Mouse (Mus musculus): ENCODE measurements at regions not wholly inside any gene's neighbourhood (a gene's known extent, or its start where the extent isn't known, plus 50 kb on each side); places are given as distances from the start of the nearest gene placed in this dataset.

DNA sequence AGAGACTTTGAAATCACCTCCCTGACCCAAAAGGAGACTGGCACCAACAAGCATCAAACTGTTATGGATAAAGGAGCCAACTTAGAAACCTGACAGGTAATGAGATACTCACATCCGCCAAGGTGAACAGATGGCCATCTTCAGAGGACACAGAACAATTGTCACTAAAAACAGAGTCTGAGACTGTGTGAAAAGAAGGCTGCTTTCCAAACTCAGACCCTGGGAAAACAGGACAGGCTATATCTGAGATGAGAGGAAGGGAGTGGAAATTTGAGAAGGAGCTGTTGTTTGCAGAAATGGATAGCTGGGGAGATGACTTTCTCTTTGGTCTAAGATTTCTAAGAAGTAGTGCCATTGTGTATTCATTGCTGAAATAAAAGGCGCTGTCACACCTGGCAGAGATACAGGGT is 297.2 kb downstream of the Hs3st1 start:
- no peaks in the 10 kb centered on the region for H3K9me3 ChIP-seq (ENCODE audit: control insufficient read depth, insufficient read depth, low read depth, low read length)
- H3K36me3 ChIP-seq (ENCODE audit: control insufficient read depth, insufficient read depth, low read length, poor library complexity, severe bottlenecking) = no peaks in the 10 kb centered on the region
- H3K9ac ChIP-seq (ENCODE audit: insufficient read depth, low read depth, low read length, poor library complexity, severe bottlenecking) = no peak overlapping the region
- in situ Hi-C loops (cut with MboI; ENCODE audit: low sequenced_read_pairs in 2 of 2, unreplicated experiment in 2 of 2) = no loop called here
- no peak overlapping the region for H3K4me3 ChIP-seq (ENCODE audit: insufficient read depth in 1 of 2, low read depth in 1 of 2, low read length in 2 of 2, poor library complexity in 1 of 2, severe bottlenecking in 1 of 2)
- H3K4me1 ChIP-seq (ENCODE audit: control insufficient read depth in 2 of 2, insufficient read depth in 2 of 2, low read length in 2 of 2, poor library complexity in 1 of 2) = no peaks in the 10 kb centered on the region
- H3K27ac ChIP-seq (ENCODE audit: insufficient read depth, low read depth, low read length, poor library complexity, severe bottlenecking) = no peak overlapping the region
- no peak for TF ChIP-seq ZC3H11A (IDR thresholded peaks at IDR 0.05; ENCODE audit: borderline replicate concordance, low read depth, low read length)
- no peak for TF ChIP-seq MAFK (IDR thresholded peaks at IDR 0.05; ENCODE audit: insufficient read depth, low read depth, low read length)
- no peak for TF ChIP-seq HCFC1 (IDR thresholded peaks at IDR 0.05; ENCODE audit: borderline replicate concordance, insufficient read depth, low read length)
- no peak for TF ChIP-seq ZNF384 (IDR thresholded peaks at IDR 0.05; ENCODE audit: low read depth, low read length)
- TF ChIP-seq CHD2 (IDR thresholded peaks at IDR 0.05; ENCODE audit: low read depth, low read length) = no peak
- no peak for DNase-seq (ENCODE audit: low read depth, low spot score)

DNA sequence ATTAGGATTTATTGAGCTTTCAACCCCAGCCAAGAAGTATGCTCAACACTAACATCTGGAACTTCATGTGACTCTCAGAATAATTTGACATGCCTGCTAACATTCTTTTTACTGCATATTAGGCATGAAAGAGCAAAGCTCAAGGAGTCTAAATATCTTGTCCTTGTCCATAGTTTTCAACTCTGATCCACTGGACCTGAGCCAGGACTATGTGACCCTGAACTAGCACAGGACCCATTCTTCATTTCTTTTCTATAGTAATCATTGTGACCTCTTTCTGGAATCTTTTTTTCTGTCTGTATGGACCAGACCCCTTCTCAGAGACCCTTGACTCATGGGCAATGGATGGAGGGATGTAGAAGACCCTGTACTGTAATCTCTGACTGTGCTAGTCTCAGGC is 301.6 kb downstream of the Hs3st1 start:
- Histone ChIP-seq H3K9ac (ENCODE audit: insufficient read depth, low read depth, low read length, poor library complexity, severe bottlenecking) (no peak overlapping the region), H3K4me3 (ENCODE audit: insufficient read depth in 1 of 2, low read depth in 1 of 2, low read length in 2 of 2, poor library complexity in 1 of 2, severe bottlenecking in 1 of 2) (no peak overlapping the region), H3K36me3 (ENCODE audit: control insufficient read depth, insufficient read depth, low read length, poor library complexity, severe bottlenecking) (no peaks in the 10 kb centered on the region), H3K4me1 (ENCODE audit: control insufficient read depth in 2 of 2, insufficient read depth in 2 of 2, low read length in 2 of 2, poor library complexity in 1 of 2) (no peaks in the 10 kb centered on the region), H3K9me3 (ENCODE audit: control insufficient read depth, insufficient read depth, low read depth, low read length) (no peaks in the 10 kb centered on the region), H3K27ac (ENCODE audit: insufficient read depth, low read depth, low read length, poor library complexity, severe bottlenecking) (no peak overlapping the region)
- TF ChIP-seq CHD2 (IDR thresholded peaks at IDR 0.05; ENCODE audit: low read depth, low read length) = no peak
- no peak for TF ChIP-seq ZNF384 (IDR thresholded peaks at IDR 0.05; ENCODE audit: low read depth, low read length)
- TF ChIP-seq MAFK (IDR thresholded peaks at IDR 0.05; ENCODE audit: insufficient read depth, low read depth, low read length) = no peak
- no peak for TF ChIP-seq HCFC1 (IDR thresholded peaks at IDR 0.05; ENCODE audit: borderline replicate concordance, insufficient read depth, low read length)
- TF ChIP-seq ZC3H11A (IDR thresholded peaks at IDR 0.05; ENCODE audit: borderline replicate concordance, low read depth, low read length) = no peak
- DNase-seq (ENCODE audit: low read depth, low spot score) = no peak
- in situ Hi-C loops (cut with MboI; ENCODE audit: low sequenced_read_pairs in 2 of 2, unreplicated experiment in 2 of 2) = no loop called here

DNA sequence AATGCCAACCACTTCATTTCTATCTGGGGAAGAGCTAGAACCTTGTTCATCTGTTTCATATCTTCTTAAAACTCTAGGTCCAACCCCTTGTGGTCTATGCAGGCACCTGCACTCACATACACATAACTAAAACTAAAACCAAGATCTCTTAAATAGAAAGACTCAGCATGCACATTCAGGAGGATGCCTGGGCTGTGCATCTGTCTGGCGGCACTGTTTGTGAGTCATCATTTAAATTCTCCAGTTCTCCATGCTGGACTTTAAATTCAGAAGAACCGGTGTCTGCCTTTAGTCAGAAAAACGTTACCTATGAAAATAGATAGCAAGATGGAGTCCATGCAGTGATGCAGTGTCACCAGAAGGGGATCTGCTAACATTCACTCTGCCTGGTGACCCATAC is 314.5 kb downstream of the Hs3st1 start:
- TF ChIP-seq MAFK (IDR thresholded peaks at IDR 0.05; ENCODE audit: insufficient read depth, low read depth, low read length) = no peak
- no peak for TF ChIP-seq ZNF384 (IDR thresholded peaks at IDR 0.05; ENCODE audit: low read depth, low read length)
- TF ChIP-seq HCFC1 (IDR thresholded peaks at IDR 0.05; ENCODE audit: borderline replicate concordance, insufficient read depth, low read length) = no peak
- TF ChIP-seq CHD2 (IDR thresholded peaks at IDR 0.05; ENCODE audit: low read depth, low read length) = no peak
- no peak for TF ChIP-seq ZC3H11A (IDR thresholded peaks at IDR 0.05; ENCODE audit: borderline replicate concordance, low read depth, low read length)
- H3K27ac ChIP-seq (ENCODE audit: insufficient read depth, low read depth, low read length, poor library complexity, severe bottlenecking) = no peak overlapping the region
- H3K4me3 ChIP-seq (ENCODE audit: insufficient read depth in 1 of 2, low read depth in 1 of 2, low read length in 2 of 2, poor library complexity in 1 of 2, severe bottlenecking in 1 of 2) = no peak overlapping the region
- in situ Hi-C loops (cut with MboI; ENCODE audit: low sequenced_read_pairs in 2 of 2, unreplicated experiment in 2 of 2) = no loop called here
- H3K36me3 ChIP-seq (ENCODE audit: control insufficient read depth, insufficient read depth, low read length, poor library complexity, severe bottlenecking) = no peaks in the 10 kb centered on the region
- no peak for DNase-seq (ENCODE audit: low read depth, low spot score)
- H3K9ac ChIP-seq (ENCODE audit: insufficient read depth, low read depth, low read length, poor library complexity, severe bottlenecking) = no peak overlapping the region
- H3K4me1 ChIP-seq (ENCODE audit: control insufficient read depth in 2 of 2, insufficient read depth in 2 of 2, low read length in 2 of 2, poor library complexity in 1 of 2) = no peaks in the 10 kb centered on the region
- no peaks in the 10 kb centered on the region for H3K9me3 ChIP-seq (ENCODE audit: control insufficient read depth, insufficient read depth, low read depth, low read length)

DNA sequence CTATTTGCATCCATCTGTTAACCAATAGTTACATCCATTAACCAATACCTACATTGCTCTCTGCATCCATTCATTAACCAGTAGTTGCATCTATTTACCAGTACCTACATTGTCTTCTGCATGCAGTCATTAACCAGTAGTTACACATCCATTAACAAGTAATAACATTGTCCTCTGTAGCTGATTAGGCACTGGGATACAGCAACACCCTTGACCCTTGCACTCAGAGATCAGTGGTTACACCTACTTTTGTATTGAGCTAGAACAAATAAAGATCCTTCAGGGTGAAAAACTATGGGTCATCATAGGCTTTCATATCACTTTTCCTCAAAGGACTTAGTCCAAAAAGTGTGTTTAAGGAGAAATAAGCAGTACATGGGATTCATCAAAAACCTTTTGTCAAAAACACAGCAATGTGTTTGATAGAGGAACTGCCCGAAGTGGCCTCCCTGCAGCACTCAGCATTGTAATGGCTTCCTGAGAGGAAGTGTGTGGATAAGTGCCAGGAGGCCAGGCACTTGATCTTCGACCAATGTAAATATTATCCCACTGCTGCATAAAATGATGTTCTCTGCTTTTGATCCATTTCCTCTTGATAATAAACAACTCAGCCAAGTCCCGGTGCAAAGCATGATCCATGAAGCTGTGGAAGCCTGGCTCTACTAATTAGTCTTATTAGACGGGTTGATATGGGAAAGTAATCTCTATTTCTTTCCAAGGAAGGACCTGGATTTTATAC is 317.6 kb downstream of the Hs3st1 start:
- no peak overlapping the region for H3K4me3 ChIP-seq (ENCODE audit: insufficient read depth in 1 of 2, low read depth in 1 of 2, low read length in 2 of 2, poor library complexity in 1 of 2, severe bottlenecking in 1 of 2)
- H3K36me3 ChIP-seq (ENCODE audit: control insufficient read depth, insufficient read depth, low read length, poor library complexity, severe bottlenecking) = no peaks in the 10 kb centered on the region
- TF ChIP-seq HCFC1 (IDR thresholded peaks at IDR 0.05; ENCODE audit: borderline replicate concordance, insufficient read depth, low read length) (no peak), ZNF384 (IDR thresholded peaks at IDR 0.05; ENCODE audit: low read depth, low read length) (no peak), ZC3H11A (IDR thresholded peaks at IDR 0.05; ENCODE audit: borderline replicate concordance, low read depth, low read length) (no peak), CHD2 (IDR thresholded peaks at IDR 0.05; ENCODE audit: low read depth, low read length) (no peak)
- in situ Hi-C loops (cut with MboI; ENCODE audit: low sequenced_read_pairs in 2 of 2, unreplicated experiment in 2 of 2) = no loop called here
- no peak overlapping the region for H3K27ac ChIP-seq (ENCODE audit: insufficient read depth, low read depth, low read length, poor library complexity, severe bottlenecking)
- H3K9ac ChIP-seq (ENCODE audit: insufficient read depth, low read depth, low read length, poor library complexity, severe bottlenecking) = no peak overlapping the region
- H3K9me3 ChIP-seq (ENCODE audit: control insufficient read depth, insufficient read depth, low read depth, low read length) = no peaks in the 10 kb centered on the region
- no peaks in the 10 kb centered on the region for H3K4me1 ChIP-seq (ENCODE audit: control insufficient read depth in 2 of 2, insufficient read depth in 2 of 2, low read length in 2 of 2, poor library complexity in 1 of 2)
- DNase-seq (ENCODE audit: low read depth, low spot score) = no peak

Data from ES-E14 (cell line).